Mouse (Mus musculus): ENCODE data around the gene Sowahb.

- no peak for TF ChIP-seq CTCF (IDR thresholded peaks at IDR 0.05; ENCODE audit: insufficient read depth, low read depth, low read length)
- no peak for TF ChIP-seq POLR2A (IDR thresholded peaks at IDR 0.05; ENCODE audit: insufficient read depth, low read depth, low read length)
These were observed 521 bp upstream of the Sowahb start for GRCm38 (mm10) chr5:93045371-93045714.
